Mouse (Mus musculus) stomach, embryonic 16.5 days (tissue): ENCODE measurements around the gene Grb2. TPM values are rescaled to one million over a fixed set of nuclear protein-coding genes. Genes with fewer than 3 reads are reported as not detected.

Experiments used
- ATAC-seq: fragments of 200-750 bp; cut with Nextera tagmentation; 2 replicates; pipeline ENCODE4 v1.8.0; 2017; ENCODE audit warnings: moderate number of reproducible peaks, moderate TSS enrichment; ENCODE audit not compliant: insufficient read depth, low FRiP score
- H3K27ac ChIP-seq: fragments of 300-500 bp; sonication (generic); 2 replicates; pipeline ENCODE4 v1.5.1; 2014; ENCODE audit warnings: low read length
- H3K27me3 ChIP-seq: fragments of 300-500 bp; sonication (generic); 2 replicates; pipeline ENCODE4 v1.6.1; 2014; ENCODE audit warnings: low read length, control low read depth, mixed read lengths; ENCODE audit not compliant: control insufficient read depth, insufficient read depth
- H3K36me3 ChIP-seq: fragments of 300-500 bp; sonication (generic); 2 replicates; pipeline ENCODE4 v1.6.1; 2014; ENCODE audit warnings: low read length; ENCODE audit not compliant: control insufficient read depth, insufficient read depth
- H3K4me1 ChIP-seq: fragments of 300-500 bp; sonication (generic); 2 replicates; pipeline ENCODE4 v1.6.1; 2014; ENCODE audit warnings: low read length, control low read depth, mixed read lengths; ENCODE audit not compliant: control insufficient read depth, insufficient read depth
- H3K4me2 ChIP-seq: fragments of 300-500 bp; sonication (generic); 2 replicates; pipeline ENCODE4 v1.6.1; 2014; ENCODE audit warnings: low read depth, low read length, mixed read lengths
- H3K4me3 ChIP-seq: fragments of 300-500 bp; sonication (generic); replicated peaks from 2 replicates; pipeline ENCODE4 v1.5.1; 2014; ENCODE audit warnings: mild to moderate bottlenecking, low read length
- H3K9ac ChIP-seq: fragments of 300-500 bp; sonication (generic); 2 replicates; pipeline ENCODE4 v1.6.1; 2014; ENCODE audit warnings: low read length
- H3K9me3 ChIP-seq: fragments of 300-500 bp; sonication (generic); replicated peaks from 2 replicates; pipeline ENCODE4 v1.6.1; 2016; ENCODE audit warnings: low read length, control low read depth; ENCODE audit not compliant: control insufficient read depth
- WGBS: fragments of 180-500 bp; shearing (Covaris S2); extraction: QIAGEN DNeasy Blood & Tissue Kit; methylation state at CpG from one replicate; pipeline ENCODE4 v1.1.7; 2014; 5-methylcytosine and 5-hydroxymethylcytosine counted together
- polyA plus RNA-seq: library from polyadenylated mRNA; unstranded; fragments of >200 nt; fragmentation: Nextera tagmentation; extraction: Ambion mirVana; gene quantifications from 2 replicates; pipeline ENCODE4 v1.2.1, GENCODE M21; 2015

Grb2 gene
- polyA plus RNA-seq, 1 experiment from 2014 or later = 79.6 TPM

GRCm38 (mm10) chr11:115707313-115708208, 836 bp downstream of the Grb2 start:
- H3K27me3 ChIP-seq = no peaks in the 10 kb centered on the region
- H3K27ac ChIP-seq = peak overlapping the region; percentile 87
- peak overlapping the region; percentile 78 for H3K4me3 ChIP-seq
- no peaks in the 10 kb centered on the region for H3K36me3 ChIP-seq
- under 1% methylated on average over 44 of the region's 44 CpGs for WGBS
- ATAC-seq = peak; percentile 11
- H3K4me1 ChIP-seq = 0 out of 2 replicates have a peak, but pooled peaks cover 9% of the 10 kb centered on the region
- H3K9me3 ChIP-seq = no peaks in the 10 kb centered on the region
- peak overlapping the region; percentile 94 for H3K9ac ChIP-seq
- peak overlapping the region; percentile 96 for H3K4me2 ChIP-seq

- Histone ChIP-seq H3K9ac (0 out of 2 replicates have a peak overlapping the region, but pooled peaks have one; percentile 26), H3K27ac (no peak overlapping the region), H3K27me3 (no peaks in the 10 kb centered on the region), H3K9me3 (no peaks in the 10 kb centered on the region), H3K4me1 (0 out of 2 replicates have a peak, but pooled peaks cover 9% of the 10 kb centered on the region), H3K4me3 (peak overlapping the region; percentile 78; the same call in 1 of the 2 replicates), H3K4me2 (peak overlapping the region; percentile 96), H3K36me3 (no peaks in the 10 kb centered on the region)
- WGBS = 89% methylated on average over 10 of the region's 10 CpGs
- no peak for ATAC-seq
These were observed 1.8 kb downstream of the Grb2 start for GRCm38 (mm10) chr11:115706584-115706983.

- Histone ChIP-seq H3K36me3 (no peaks in the 10 kb centered on the region), H3K4me2 (no peak overlapping the region), H3K4me1 (0 out of 2 replicates have a peak, but pooled peaks cover 9% of the 10 kb centered on the region), H3K9ac (no peak overlapping the region), H3K4me3 (no peak overlapping the region), H3K27ac (no peak overlapping the region), H3K9me3 (no peaks in the 10 kb centered on the region), H3K27me3 (no peaks in the 10 kb centered on the region)
- ATAC-seq = no peak
- 76% methylated on average over 2 of the region's 2 CpGs for WGBS
These were observed 2.8 kb downstream of the Grb2 start for GRCm38 (mm10) chr11:115705561-115705960.

- H3K9me3 ChIP-seq = no peaks in the 10 kb centered on the region
- no peak overlapping the region for H3K4me2 ChIP-seq
- no peaks in the 10 kb centered on the region for H3K27me3 ChIP-seq
- H3K9ac ChIP-seq = no peak overlapping the region
- no peak overlapping the region for H3K27ac ChIP-seq
- no peak for ATAC-seq
- no peaks in the 10 kb centered on the region for H3K36me3 ChIP-seq
- peaks cover 15% of the 10 kb centered on the region for H3K4me1 ChIP-seq
- WGBS = 89% methylated on average over 10 of the region's 10 CpGs
- no peak overlapping the region for H3K4me3 ChIP-seq
These were observed 3.7 kb downstream of the Grb2 start for GRCm38 (mm10) chr11:115704648-115705047.

- H3K27me3 ChIP-seq = no peaks in the 10 kb centered on the region
These were observed 4.9 kb downstream of the Grb2 start for GRCm38 (mm10) chr11:115703466-115703865.

GRCm38 (mm10) chr11:115698986-115699728, 9.2 kb downstream of the Grb2 start:
- WGBS = 10% methylated on average over 17 of the region's 17 CpGs
- H3K9me3 ChIP-seq = no peaks in the 10 kb centered on the region
- peaks cover 14% of the 10 kb centered on the region for H3K4me1 ChIP-seq
- no peaks in the 10 kb centered on the region for H3K27me3 ChIP-seq
- peak overlapping the region; percentile 85 for H3K9ac ChIP-seq
- H3K4me2 ChIP-seq = peak overlapping the region; percentile 94
- H3K36me3 ChIP-seq = no peaks in the 10 kb centered on the region
- peak; percentile 94 for ATAC-seq
- H3K4me3 ChIP-seq = peak overlapping the region; percentile 74
- H3K27ac ChIP-seq = peak overlapping the region; percentile 70

More at GRCm38 (mm10) chr11:115703466-115703865, 4.9 kb downstream of the Grb2 start:
- Histone ChIP-seq H3K4me3 (no peak overlapping the region), H3K27ac (no peak overlapping the region), H3K4me1 (peaks cover 20% of the 10 kb centered on the region), H3K4me2 (no peak overlapping the region), H3K9ac (no peak overlapping the region), H3K36me3 (no peaks in the 10 kb centered on the region), H3K9me3 (no peaks in the 10 kb centered on the region)
- 96% methylated on average over 2 of the region's 2 CpGs for WGBS
- ATAC-seq = no peak

GRCm38 (mm10) chr11:115697722-115698121, 10.7 kb downstream of the Grb2 start:
- H3K4me2 ChIP-seq = no peak overlapping the region
- 70% methylated on average over 3 of the region's 3 CpGs for WGBS
- no peak overlapping the region for H3K9ac ChIP-seq
- no peaks in the 10 kb centered on the region for H3K36me3 ChIP-seq
- H3K4me3 ChIP-seq = no peak overlapping the region
- peaks cover 14% of the 10 kb centered on the region for H3K4me1 ChIP-seq
- ATAC-seq = no peak
- no peaks in the 10 kb centered on the region for H3K27me3 ChIP-seq
- no peak overlapping the region for H3K27ac ChIP-seq
- H3K9me3 ChIP-seq = no peaks in the 10 kb centered on the region

- H3K36me3 ChIP-seq = no peaks in the 10 kb centered on the region
- peaks cover 14% of the 10 kb centered on the region for H3K4me1 ChIP-seq
- no peak overlapping the region for H3K4me2 ChIP-seq
- ATAC-seq = no peak
- H3K27me3 ChIP-seq = no peaks in the 10 kb centered on the region
- no peak overlapping the region for H3K27ac ChIP-seq
- H3K4me3 ChIP-seq = no peak overlapping the region
- H3K9me3 ChIP-seq = no peaks in the 10 kb centered on the region
- no peak overlapping the region for H3K9ac ChIP-seq
- WGBS = 78% methylated on average over 2 of the region's 2 CpGs
These were observed 11.3 kb downstream of the Grb2 start for GRCm38 (mm10) chr11:115697091-115697490.

GRCm38 (mm10) chr11:115696471-115696870, 11.9 kb downstream of the Grb2 start:
- no peaks in the 10 kb centered on the region for H3K27me3 ChIP-seq
- no peaks in the 10 kb centered on the region for H3K36me3 ChIP-seq
- H3K27ac ChIP-seq = no peak overlapping the region
- no peaks in the 10 kb centered on the region for H3K9me3 ChIP-seq
- no peak overlapping the region for H3K4me3 ChIP-seq
- no peak overlapping the region for H3K4me2 ChIP-seq
- no peak overlapping the region for H3K9ac ChIP-seq
- 56% methylated on average over 4 of the region's 4 CpGs for WGBS
- no peak for ATAC-seq
- H3K4me1 ChIP-seq = peaks cover 14% of the 10 kb centered on the region
